Mouse (Mus musculus) E14TG2a.4 (cell line): ENCODE measurements at regions not wholly inside any gene's neighbourhood (a gene's known extent, or its start where the extent isn't known, plus 50 kb on each side); places are given as distances from the start of the nearest gene placed in this dataset.

Experiments
- CTCF ChIP-seq: conservative IDR thresholded peaks from 2 replicates; pipeline ENCODE4 v1.5.1; 2014; ENCODE audit warnings: low read length
- NANOG ChIP-seq: IDR thresholded peaks from 2 replicates; pipeline ENCODE4 v1.6.1; 2014; ENCODE audit warnings: borderline replicate concordance, low read length, mixed read lengths
- POU5F1 ChIP-seq: IDR thresholded peaks from 2 replicates; pipeline ENCODE4 v1.6.1; 2014; ENCODE audit warnings: low read length, borderline replicate concordance

- TF ChIP-seq CTCF (no peak), POU5F1 (no peak), NANOG (no peak)
These were observed 72.0 kb upstream of the Trpm1 start for GRCm38 (mm10) chr7:64081618-64082017.
